Mouse (Mus musculus) gastrocnemius, postnatal 14 days (tissue): Measurements from ENCODE around the gene Myo19. TPM values are rescaled to one million over a fixed set of nuclear protein-coding genes. Genes with fewer than 3 reads are reported as not detected.
A peak's percentile ranks its signal among the peaks of the same experiment; 100 is the strongest.

ENCODE experiments used
- DNase-seq: peaks from one replicate; pipeline ENCODE4 v3.0.0; 2021; ENCODE audit warnings: mixed read lengths
- intact Hi-C: fragments of 180-260 bp; cut with DNase I; formaldehyde crosslinking; loops from one replicate; pipeline ENCODE4 v1.15.1; 2025; ENCODE audit warnings: low total_unique reads
- total RNA-seq, 2 experiments: library from RNA; stranded (reverse); gene quantifications; 2 replicates each; pipeline ENCODE4 v1.2.3; 2021

The Myo19 gene
- total RNA-seq, 2 experiments from 2014 or later = 2.1 to 2.9 TPM

DNA sequence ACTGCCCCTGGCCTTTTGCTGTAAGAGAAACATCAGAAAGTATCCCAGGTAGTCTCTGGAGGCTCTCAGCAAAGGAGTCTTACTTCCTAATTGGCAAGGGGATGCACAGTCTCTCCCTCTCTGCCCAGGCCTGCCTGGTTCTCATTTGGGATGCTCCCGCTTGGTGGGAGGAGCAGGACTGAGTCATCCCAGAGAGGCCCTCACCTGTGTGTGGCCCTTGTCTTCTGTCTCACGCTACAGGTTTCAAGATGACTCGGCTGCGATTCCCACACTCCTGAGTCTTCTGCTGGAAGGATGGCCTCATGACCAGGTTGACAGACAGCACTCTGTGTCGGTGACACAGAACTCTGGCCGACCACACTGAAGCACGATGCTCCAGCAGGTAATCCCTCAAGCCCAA, 2.4 kb downstream of the Myo19 start:
- intact Hi-C loops = no loop called here
- DNase-seq = no peak

DNA sequence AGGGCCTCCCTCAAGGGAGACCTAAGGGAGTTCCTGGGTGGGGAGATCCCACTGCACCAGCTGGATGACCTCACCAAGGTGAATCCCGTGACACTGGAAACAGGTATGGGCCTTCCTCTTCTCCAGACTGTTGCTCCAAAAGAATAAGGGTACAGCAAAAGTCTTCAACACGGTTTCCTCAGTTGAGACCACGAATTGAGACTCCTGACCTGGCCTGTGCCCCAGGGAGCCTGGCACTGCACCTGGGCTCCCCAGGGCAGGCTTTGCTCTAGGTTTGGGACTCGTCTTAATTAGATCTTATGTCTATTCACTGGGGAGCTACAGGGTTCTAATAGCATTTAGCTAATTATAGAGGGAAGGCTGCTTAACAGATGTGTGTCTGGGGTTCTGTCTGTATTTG, 5.3 kb downstream of the Myo19 start:
- intact Hi-C loops = no loop called here
- no peak for DNase-seq

DNA sequence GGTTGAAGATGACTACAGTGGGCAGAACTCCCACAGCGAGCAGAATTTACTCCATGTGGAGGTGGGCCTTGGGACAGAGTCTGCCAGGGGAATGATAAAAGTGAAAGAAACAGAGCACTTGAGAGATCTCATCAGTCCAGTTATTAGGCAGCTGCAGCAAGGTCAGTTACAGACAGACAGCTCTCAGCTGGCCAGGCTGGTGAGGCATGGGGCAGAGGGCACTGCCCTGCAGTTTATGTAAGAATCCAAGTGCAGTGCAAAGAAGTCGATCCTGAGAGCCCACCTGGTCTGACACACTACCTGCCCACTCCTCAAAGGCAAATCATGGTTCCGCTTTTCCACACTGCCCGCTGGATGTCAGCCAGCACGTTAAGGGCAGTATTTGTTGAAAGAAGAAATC, 6.3 kb downstream of the Myo19 start:
- no peak for DNase-seq
- intact Hi-C loops = no loop called here

DNA sequence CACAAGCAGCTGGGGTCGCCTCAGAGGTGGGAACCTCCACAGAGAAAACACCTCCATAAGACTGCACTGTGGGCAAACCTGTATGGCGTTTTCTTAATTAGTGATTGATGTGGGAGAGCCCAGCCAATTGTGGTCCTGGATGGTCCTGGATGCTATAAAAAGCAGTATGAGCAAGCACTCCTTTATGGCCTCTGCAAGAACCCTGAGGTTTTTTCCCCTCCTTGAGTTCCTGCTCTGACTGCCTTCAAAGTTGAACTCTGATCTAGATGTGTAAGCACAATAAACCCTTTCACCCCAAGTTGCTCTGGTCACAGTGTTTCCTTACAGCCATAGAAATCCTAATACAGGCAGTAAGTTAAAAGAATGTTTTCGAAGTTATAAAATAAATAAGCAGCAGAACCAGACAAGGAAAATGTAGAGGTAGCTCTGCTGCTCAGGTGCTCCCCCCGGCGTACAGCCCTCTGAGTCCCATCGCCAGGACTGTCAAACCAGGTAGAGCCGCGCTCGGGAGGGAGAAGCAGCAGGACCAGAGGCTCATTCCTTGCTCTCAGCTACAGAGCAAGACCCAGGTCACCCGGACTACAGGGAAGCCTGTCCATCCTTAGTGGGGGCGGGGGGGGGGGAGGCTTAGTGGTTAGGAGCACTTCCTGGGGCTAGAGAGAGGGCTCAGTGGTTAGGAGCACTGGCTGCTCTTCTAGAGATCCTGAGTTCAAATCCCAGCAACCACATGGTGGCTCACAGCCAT, 7.0 kb downstream of the Myo19 start:
- DNase-seq = no peak
- intact Hi-C loops = no loop called here

DNA sequence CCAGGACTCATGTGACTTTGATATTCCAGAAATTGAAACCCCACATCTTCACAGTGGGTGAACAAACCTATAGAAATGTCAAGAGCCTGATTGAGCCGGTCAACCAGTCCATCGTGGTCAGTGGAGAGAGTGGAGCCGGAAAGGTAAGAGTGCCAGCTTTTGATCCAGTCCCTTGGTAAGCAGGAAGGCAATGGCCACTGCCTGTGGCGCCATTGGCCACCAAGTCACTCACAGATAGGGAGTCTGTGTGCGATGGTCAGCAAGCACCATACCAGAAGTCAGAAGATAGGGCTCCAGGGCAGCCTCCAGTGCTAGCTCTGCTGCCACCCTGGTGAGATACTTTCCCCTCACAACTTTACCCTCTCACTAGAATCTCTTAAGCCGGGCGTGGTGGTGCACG, 8.1 kb downstream of the Myo19 start:
- no peak for DNase-seq
- intact Hi-C loops = no loop called here

DNA sequence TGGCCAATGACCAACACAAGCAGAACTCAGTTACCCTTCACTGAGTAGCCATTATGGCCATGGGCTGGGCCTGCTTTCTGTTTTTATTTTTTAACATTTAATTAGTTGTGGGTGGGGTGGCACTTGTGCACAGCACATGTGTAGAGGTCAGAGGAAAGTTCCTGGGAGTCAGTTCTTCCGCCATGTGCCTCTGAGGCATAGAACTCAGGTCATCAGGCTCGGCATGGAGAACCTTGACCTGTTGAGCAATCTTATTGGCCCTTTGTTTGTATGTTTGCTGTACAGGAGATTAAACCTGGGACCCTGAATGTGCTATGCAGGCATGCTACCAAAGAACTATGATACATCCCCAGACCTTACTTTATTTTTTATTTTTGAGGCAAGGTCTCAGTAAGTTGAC, 9.5 kb downstream of the Myo19 start:
- no peak for DNase-seq
- intact Hi-C loops = no loop called here

DNA sequence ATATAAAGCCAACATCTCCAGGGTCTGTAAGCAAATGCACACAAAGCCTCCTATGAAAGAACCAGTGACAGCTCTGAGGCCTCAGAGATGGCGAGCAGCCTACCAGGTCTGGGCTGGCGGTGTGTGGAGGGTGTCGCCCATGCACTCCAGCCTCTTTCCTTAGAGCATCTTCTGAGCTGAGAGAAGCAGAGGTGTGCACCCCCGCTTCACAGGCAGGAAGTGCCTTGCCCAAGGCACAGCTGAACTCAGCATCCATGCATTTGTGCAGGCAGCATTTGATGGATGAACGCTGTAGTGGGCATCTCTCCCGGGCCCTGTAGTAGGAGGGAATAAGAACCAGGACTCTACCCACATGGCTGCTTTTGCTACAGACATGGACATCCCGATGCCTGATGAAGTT, 11.8 kb downstream of the Myo19 start:
- intact Hi-C loops = no loop called here
- no peak for DNase-seq

DNA sequence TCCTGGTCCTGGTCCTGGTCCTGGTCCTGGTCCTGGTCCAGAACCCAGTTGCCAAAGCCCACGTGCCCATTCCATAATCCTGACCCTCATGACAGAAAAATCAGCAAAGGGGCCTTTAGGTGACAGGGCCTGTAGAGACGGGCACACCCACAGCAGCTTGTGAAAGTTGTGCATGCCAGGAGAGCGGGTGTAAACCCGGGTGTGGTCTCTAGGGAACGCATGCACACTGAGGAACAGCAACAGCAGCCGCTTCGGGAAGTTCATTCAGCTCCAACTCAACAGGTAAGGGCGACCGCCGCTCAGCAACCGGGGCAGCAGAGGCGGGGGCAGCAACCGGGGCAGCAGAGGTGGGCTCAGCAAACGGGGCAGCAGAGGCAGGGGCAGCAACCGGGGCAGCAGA, 13.2 kb downstream of the Myo19 start:
- intact Hi-C loops = no loop called here
- DNase-seq = no peak

DNA sequence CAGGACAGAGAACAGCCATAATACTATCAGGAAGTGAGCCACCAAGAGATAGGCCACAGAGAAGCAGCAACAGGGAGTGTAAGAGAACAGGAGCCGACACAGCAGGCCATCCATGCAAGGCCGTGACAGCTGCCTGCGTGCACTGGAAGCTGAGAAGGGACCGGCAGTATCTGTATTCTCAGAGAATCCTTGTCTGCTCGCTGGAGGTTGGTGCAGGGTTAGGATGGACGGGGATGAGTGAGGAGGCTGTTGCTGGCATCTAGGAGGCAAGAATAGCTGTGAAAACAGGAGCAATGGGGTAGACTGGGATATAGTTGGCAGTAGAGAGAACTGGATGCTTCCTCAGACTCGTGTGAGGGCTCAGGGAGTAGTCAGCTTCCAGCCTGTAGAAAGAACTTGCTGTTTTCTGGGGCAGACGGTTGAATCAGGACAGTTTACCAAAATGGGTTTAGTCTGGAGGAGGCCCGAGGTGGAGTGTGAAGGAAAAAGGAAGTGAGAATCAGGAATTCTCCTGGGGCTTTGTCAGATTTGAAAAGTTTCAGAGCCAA, 24.7 kb downstream of the Myo19 start:
- DNase-seq = no peak
- intact Hi-C loops = no loop called here

DNA sequence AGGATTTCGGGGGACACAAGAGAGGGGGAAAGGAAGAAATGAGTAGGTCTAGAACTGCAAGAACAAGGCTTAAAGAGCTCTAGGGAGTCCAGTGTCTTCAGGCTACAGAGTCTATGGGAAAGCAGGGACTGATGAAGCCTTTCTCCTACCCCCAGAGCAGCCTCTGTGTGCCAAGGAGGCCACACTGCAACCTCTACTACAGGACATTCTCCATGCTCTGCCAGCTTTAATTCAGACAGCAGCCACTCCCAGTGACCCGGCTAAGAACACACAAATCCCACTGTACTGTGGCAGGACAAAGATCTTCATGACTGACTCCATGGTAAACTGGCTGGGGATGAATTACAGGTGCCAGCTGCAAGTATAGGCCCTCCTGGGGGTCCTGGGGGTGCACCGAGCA, 27.1 kb downstream of the Myo19 start:
- DNase-seq = no peak
- intact Hi-C loops = no loop called here

DNA sequence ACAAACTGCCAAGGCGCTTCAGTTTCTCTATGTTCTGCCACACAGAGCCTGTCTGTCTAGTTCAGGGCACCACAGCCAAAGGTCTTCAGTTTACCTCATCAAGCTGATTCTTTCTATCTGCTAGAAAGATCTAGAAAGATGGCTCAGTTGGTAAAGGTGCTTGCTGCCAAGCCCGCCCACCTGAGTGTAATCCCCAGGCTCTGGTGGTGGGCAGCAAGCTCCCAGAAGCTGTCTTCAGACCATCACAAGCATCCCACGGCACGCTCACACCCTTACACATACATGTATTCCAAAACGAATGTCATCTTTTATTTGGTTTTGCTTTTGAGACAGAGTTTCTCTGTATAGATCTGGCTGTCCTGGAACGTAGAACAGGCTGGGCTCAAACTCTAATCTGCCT, 28.5 kb downstream of the Myo19 start:
- intact Hi-C loops = no loop called here
- no peak for DNase-seq

DNA sequence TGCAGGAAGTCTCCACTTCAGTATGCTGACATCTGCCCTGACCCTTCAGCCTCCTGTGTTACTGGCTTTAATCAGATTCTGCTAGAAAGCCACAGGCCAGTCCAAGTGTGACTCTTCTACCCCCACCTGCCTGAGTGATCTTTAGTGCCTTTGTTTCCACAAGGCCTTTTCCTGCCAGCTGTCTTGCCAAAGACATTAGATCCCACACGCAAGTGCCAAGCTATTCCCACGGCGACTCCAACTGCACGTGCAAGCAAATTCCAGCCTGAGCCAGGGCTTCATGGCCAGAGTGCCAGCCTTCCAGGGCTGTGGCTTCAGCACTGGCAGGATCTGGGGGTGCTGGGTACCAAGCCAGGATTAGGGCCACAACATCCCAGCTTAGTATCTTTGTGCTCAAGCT, 30.5 kb downstream of the Myo19 start:
- DNase-seq = no peak
- intact Hi-C loops = no loop called here

DNA sequence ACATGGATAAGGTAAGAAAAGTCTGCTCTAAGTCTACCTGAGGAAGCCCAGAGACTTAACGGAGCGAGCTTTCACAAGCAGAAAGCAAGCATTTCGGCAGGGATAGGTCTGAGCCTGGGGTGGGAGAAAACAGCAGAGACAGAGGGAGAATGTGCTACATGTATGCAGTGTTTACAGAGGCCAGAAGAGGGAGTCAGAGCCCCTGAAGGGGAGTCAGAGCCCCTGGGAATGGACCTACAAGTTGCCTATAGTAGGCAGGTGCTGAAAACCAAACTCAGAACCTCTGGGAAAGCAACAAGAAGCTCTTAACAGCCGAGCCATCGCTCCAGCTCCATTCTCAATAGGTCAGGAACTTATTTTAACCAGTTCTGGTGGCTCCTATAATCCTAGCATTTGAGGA, 34.7 kb downstream of the Myo19 start:
- intact Hi-C loops = no loop called here
- no peak for DNase-seq

DNA sequence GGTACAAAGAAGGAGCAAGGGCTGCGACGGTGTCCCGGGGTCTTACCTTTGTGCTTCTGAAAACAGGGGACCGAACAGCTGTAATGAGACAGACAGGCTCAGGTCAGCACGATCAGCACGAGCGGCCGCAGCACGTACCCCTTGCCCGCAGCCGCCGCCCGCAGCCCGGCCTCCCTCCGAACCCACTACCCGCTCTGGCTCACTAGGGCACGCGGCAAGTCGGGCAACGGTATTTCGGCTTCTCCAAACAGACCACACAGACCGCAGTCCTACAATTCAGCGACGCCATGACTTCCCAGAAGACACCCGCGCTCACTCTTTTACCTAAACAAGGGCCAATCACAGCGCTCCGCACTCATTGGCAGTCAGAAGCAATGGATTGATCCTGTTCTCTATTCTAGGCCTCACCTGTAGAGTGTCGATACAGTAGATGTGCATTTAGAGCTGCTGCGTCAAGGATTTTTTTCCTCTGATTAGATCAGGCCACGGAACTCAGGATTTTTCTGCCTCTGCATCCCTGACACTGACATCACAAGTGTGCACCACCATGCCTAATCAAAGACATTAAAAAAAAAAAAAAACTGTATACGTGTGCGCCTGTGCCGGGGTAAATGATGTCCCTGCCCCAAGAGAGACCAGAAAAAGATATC, 36.2 kb downstream of the Myo19 start, which contains the start of gene Znhit3:
Gene Znhit3, minus strand, starts transcription at position 314 of the 650 bp plus-strand sequence.
- peak; percentile 77 for DNase-seq
- intact Hi-C loops = no loop called here

DNA sequence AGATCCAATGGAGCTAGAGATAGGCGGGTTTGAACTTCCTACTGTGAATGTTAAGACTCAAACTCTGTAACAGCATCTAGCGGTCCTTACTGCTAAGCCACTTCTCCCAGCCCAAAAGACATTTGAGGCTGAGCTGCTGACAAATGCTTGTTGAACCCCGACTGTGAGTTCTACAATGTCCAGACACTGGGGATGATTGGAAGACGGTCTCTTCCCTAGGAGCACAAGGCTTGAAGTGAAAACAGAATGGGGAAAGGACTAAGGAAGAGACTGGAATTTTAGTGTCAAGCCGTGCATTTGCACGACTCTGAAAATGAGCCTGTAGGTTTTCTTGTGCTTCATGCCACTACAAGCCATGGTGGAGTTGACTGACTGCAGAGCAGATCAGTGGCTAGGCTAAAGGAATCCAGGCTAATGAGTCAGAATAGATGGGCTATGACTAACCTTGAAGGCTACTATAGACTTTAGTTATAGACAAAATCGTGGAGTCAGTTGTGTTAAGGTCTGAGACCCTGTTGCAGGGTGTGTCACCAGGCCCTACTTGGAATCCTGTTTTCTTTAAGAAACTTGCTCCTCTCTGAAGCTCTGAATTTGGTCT, 36.9 kb downstream of the Myo19 start:
- intact Hi-C loops = no loop called here
- DNase-seq = no peak

DNA sequence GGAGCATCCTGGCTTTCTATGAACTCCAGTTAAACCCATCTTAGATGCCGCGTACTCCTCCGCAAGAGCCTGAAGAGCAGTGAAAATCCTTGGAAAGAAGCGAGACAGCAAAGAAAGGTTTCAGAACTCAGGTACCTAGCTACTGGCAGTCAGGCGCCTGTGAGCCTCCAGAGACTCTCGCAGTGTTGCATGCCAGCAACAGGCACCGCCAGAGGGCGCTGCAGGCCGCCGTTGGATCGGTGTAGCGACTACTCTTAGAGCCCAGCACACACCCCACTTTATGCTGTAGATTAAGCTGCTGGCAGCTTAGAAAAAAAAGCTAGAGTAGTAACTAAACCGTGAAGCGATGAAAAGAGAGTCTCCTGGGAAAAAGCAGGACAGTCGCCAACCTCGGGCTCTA, 38.5 kb downstream of the Myo19 start:
- DNase-seq = peak; percentile 82
- intact Hi-C loops = no loop called here

DNA sequence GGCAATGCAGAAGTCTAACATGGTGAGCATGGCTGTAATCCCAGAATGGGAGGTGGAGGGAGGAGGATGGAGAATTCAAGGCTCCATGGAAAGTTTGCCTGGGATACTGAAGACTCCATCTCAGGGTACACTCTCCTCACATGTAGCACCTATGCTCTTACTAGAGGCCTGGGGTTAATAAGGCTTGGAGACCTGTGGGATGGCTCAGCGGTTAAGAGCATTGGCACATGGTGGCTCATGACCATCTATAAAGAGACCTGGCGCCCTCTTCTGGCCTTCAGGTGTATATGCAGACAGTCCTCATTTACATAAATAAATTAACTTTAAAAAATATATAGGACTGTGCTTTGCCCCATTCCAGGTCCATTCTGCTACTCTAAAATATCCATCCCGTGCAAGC, 39.3 kb downstream of the Myo19 start:
- intact Hi-C loops = no loop called here
- DNase-seq = peak; percentile 13

DNA sequence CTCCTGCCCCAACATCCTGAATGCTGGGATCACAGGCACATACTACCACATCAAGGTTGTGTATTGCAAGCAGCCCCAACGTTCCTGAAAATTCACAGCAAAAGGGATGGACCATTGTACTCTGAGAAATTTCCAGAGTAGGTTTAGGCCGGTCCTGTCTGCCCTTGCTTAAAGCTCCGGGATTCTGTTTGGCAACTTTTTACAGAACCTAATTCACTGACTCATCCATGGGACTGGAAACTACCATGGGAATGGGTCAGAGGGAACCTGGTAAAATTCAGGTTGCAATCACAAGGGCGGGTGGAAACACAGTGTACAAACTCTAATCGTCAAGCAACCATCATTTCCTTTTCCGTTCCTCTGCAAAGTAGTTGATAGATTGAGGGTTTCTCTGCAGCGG, 40.0 kb downstream of the Myo19 start:
- no peak for DNase-seq
- intact Hi-C loops = loop anchor here (5.0 kb wide), 1 partner anchor 62 kb away; no protein-coding TSS in a partner anchor

DNA sequence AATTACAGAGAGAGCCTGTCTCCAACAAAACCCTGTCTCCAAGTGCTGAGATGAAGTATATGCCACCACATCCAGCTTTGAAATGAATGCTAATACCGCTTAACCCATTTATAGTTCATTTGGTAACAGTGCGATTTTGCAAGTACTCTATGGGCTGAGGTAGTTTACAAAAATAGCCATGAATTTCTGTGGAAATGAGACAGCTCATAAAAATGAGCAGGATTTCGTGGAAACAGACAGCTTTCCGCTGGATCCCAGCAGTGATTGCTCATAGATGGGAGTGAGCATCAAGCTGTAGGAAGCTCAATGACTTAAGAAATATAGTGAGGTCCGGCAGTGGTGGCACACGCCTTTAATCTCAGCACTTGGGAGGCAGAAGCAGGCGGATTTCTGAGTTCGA, 41.0 kb downstream of the Myo19 start:
- DNase-seq = no peak
- intact Hi-C loops = loop anchor here (5.0 kb wide), 1 partner anchor 61 kb away; no protein-coding TSS in a partner anchor

DNA sequence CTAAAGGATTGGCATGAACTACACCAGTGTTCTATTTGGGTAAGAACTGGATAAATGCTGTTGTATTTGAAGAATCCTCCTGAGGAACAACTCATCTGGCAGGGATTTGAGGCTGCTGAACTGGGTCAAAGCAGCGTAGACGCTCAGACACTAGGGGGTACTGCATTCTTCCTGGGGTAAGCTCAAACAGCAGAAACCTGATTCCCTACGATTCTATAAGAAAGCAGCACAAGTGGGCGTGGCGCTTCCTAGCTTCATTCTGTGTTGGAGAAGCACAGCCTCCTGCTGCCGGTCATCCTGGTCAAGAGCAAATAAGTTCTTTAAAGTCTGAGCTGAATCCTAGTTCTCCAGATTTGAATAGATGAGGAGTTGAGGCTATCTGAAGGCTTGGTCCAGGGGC, 52.3 kb downstream of the Myo19 start:
- intact Hi-C loops = no loop called here
- no peak for DNase-seq
